Mouse (Mus musculus) midbrain, embryonic 16.5 days (tissue): ENCODE results near the gene Hist1h2be. TPM values are rescaled to one million over a fixed set of nuclear protein-coding genes. Genes with fewer than 3 reads are reported as not detected.
"Not testable (repeated sequence)": the region's sequence is repeated elsewhere in the genome, so short reads cannot be mapped to it uniquely, and the experiment has no call there.

ENCODE experiments used
- ATAC-seq: fragments of 200-750 bp; cut with Nextera tagmentation; 2 replicates; pipeline ENCODE4 v1.8.0; 2017; ENCODE audit warnings: moderate TSS enrichment
- H3K27ac ChIP-seq: fragments of 300-500 bp; sonication (generic); 2 replicates; pipeline ENCODE4 v1.5.1; 2014; ENCODE audit warnings: mild to moderate bottlenecking, low read length, mixed read lengths
- H3K27me3 ChIP-seq: fragments of 300-500 bp; sonication (generic); 2 replicates; pipeline ENCODE4 v1.6.1; 2014; ENCODE audit warnings: low read depth, low read length, mixed read lengths; ENCODE audit not compliant: control insufficient read depth, insufficient read depth
- H3K36me3 ChIP-seq: fragments of 300-500 bp; sonication (generic); 2 replicates; pipeline ENCODE4 v1.6.1; 2014; ENCODE audit warnings: mild to moderate bottlenecking, low read length, moderate library complexity, mixed read lengths; ENCODE audit not compliant: control insufficient read depth, insufficient read depth
- H3K4me1 ChIP-seq: fragments of 300-500 bp; sonication (generic); 2 replicates; pipeline ENCODE4 v1.6.1; 2014; ENCODE audit warnings: mild to moderate bottlenecking, low read length, mixed read lengths; ENCODE audit not compliant: control insufficient read depth, insufficient read depth
- H3K4me2 ChIP-seq: fragments of 300-500 bp; sonication (generic); 2 replicates; pipeline ENCODE4 v1.6.1; 2014; ENCODE audit warnings: mild to moderate bottlenecking, low read length, mixed read lengths
- H3K4me3 ChIP-seq: fragments of 300-500 bp; sonication (generic); 2 replicates; pipeline ENCODE4 v1.5.1; 2014; ENCODE audit warnings: low read depth, mild to moderate bottlenecking, low read length, moderate library complexity, mixed read lengths
- H3K9ac ChIP-seq: fragments of 300-500 bp; sonication (generic); 2 replicates; pipeline ENCODE4 v1.6.1; 2014; ENCODE audit warnings: low read depth, low read length, mixed read lengths
- H3K9me3 ChIP-seq: fragments of 300-500 bp; sonication (generic); replicated peaks from 2 replicates; pipeline ENCODE4 v1.6.1; 2014; ENCODE audit warnings: mild to moderate bottlenecking, low read length, mixed read lengths; ENCODE audit not compliant: control insufficient read depth, poor library complexity, severe bottlenecking
- WGBS: fragments of 180-500 bp; shearing (Covaris S2); extraction: QIAGEN DNeasy Blood & Tissue Kit; methylation state at CpG from one replicate; pipeline ENCODE4 v1.1.7; 2014; 5-methylcytosine and 5-hydroxymethylcytosine counted together
- polyA plus RNA-seq: library from polyadenylated mRNA; unstranded; fragments of >200 nt; fragmentation: Nextera tagmentation; extraction: Ambion mirVana; gene quantifications from 2 replicates; pipeline ENCODE4 v1.2.1, GENCODE M21; 2015

Hist1h2be gene
- polyA plus RNA-seq, 1 experiment from 2014 or later, result 1.0 TPM

DNA sequence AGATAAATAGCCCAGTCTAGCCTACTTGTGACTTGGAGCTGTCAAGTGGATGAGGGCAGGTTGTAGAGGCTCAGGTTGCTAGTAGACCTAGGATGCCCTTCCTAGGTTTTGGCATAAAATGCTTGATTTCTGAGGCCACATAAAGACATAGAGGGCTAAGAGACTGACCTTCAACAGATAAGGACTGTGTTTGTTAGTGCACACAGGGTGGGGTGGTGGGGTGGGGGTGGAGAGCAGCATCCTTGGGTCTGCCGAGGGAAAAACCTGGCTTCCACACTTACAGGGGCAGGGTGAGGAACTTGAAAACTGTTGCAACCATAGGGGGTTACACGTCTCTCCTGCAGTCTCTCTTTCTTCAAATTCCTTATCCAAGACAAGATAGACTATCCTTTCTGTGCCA lies 25.7 kb downstream of the Hist1h2be start:
- Histone ChIP-seq H3K9ac (no peak overlapping the region), H3K4me3 (no peak overlapping the region), H3K36me3 (no peaks in the 10 kb centered on the region), H3K27ac (no peak overlapping the region), H3K4me2 (no peak overlapping the region), H3K9me3 (no peaks in the 10 kb centered on the region), H3K4me1 (no peaks in the 10 kb centered on the region), H3K27me3 (no peaks in the 10 kb centered on the region)
- ATAC-seq, result no peak
- 83% methylated on average over 2 of the region's 2 CpGs for WGBS

DNA sequence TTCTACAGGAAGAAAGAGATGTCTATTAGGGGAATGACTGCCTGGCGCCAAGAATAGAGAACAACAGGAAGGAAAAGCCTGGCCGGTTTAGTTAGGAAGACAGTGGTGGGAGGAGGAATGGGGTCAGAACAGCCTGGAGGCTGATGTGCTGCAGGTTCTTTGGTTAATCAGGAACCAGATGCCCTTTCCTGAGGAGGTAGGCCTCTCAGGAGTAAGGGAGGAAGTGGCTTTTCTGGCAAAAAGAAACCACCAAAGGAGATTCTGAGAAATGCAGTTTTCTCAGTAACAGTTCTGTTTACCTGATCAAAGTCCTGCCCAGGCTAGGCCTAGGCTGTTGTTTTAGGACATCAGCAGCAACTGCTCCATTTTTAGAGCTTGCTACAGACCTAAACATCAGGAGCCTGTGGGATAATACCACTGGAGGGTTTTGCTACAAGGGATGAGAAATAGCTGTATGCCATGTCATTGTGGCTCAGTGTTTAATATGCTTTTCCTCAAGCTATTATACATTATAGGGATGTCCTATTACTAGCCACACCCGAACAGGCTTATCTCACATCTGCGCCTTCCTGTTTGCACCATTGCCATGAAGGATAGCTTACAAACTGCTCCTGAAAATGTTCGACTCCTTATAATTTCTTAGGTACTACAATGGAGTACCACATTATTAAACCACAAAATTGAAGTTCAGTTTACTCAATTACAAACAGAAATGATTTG lies 27.7 kb downstream of the Hist1h2be start:
- Histone ChIP-seq H3K9me3 (no peaks in the 10 kb centered on the region), H3K4me1 (no peaks in the 10 kb centered on the region), H3K9ac (no peak overlapping the region), H3K36me3 (no peaks in the 10 kb centered on the region), H3K4me3 (no peak overlapping the region), H3K27ac (no peak overlapping the region), H3K4me2 (no peak overlapping the region), H3K27me3 (no peaks in the 10 kb centered on the region)
- WGBS, result 91% methylated on average over 5 of the region's 5 CpGs
- ATAC-seq, result no peak

DNA sequence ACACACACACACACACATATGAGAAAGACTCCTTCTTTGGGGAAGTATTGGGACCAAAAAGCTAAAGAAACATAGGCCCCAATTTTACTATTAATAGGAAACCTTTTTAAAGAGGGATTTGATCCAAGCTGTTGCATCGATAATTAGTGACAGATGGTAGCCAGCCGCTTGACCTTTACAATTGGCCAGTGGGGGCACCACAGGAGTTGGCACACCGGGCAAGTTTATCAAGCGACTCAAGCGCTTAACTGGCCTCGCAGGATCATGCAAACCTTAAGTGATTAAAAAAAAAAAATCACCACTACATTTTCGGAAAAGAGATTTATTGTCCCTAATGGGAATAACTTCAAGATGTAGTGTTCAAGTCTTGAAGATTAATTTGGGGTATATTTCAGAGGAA lies 28.3 kb downstream of the Hist1h2be start:
- Histone ChIP-seq H3K27me3 (no peaks in the 10 kb centered on the region), H3K4me2 (no peak overlapping the region), H3K4me1 (no peaks in the 10 kb centered on the region), H3K9me3 (no peaks in the 10 kb centered on the region), H3K27ac (no peak overlapping the region), H3K9ac (no peak overlapping the region), H3K4me3 (no peak overlapping the region), H3K36me3 (no peaks in the 10 kb centered on the region)
- ATAC-seq, result no peak
- 85% methylated on average over 7 of the region's 7 CpGs for WGBS

- H3K27ac ChIP-seq, H3K4me3 ChIP-seq, H3K9me3 ChIP-seq, H3K4me2 ChIP-seq, H3K4me1 ChIP-seq, ATAC-seq, H3K36me3 ChIP-seq, H3K9ac ChIP-seq, H3K27me3 ChIP-seq: not testable (repeated sequence)
- WGBS, result 90% methylated on average over 7 of the region's 7 CpGs
Observed at GRCm38 (mm10) chr13:23591886-23592285, 29.0 kb downstream of the Hist1h2be start.

GRCm38 (mm10) chr13:23591206-23591605 lies 29.7 kb downstream of the Hist1h2be start:
- no peak overlapping the region for H3K4me3 ChIP-seq
- no peak overlapping the region for H3K27ac ChIP-seq
- no peak overlapping the region for H3K9ac ChIP-seq
- peaks cover 5% of the 10 kb centered on the region for H3K4me1 ChIP-seq
- WGBS, result 97% methylated on average over 7 of the region's 7 CpGs
- H3K9me3 ChIP-seq, result no peaks in the 10 kb centered on the region
- H3K36me3 ChIP-seq, result no peaks in the 10 kb centered on the region
- ATAC-seq, result no peak
- H3K4me2 ChIP-seq, result no peak overlapping the region
- H3K27me3 ChIP-seq, result no peaks in the 10 kb centered on the region

DNA sequence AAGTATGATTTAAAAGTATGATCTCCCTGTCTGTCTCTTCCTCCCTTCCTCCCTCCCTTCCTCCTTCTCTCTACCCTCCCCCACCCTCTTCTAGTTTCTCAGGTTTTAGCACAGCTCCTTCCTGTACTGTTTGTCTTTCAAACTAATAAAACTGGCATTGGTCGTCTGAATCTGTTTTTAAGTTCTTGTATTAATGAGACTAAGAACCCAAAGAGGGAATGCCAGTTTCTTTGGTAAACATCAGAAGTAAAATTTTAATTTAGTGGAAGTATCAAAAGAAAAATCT lies 34.0 kb downstream of the Hist1h2be start:
- peak overlapping the region; percentile 54 for H3K4me2 ChIP-seq
- no peak for ATAC-seq
- no peaks in the 10 kb centered on the region for H3K36me3 ChIP-seq
- no peak overlapping the region; the same call in 1 of the 2 replicates for H3K27ac ChIP-seq
- H3K9me3 ChIP-seq, result no peaks in the 10 kb centered on the region
- peaks cover 22% of the 10 kb centered on the region for H3K4me1 ChIP-seq
- H3K27me3 ChIP-seq, result no peaks in the 10 kb centered on the region
- no peak overlapping the region for H3K4me3 ChIP-seq
- H3K9ac ChIP-seq, result no peak overlapping the region
- 3% methylated on average over 1 of the region's 1 CpGs for WGBS

DNA sequence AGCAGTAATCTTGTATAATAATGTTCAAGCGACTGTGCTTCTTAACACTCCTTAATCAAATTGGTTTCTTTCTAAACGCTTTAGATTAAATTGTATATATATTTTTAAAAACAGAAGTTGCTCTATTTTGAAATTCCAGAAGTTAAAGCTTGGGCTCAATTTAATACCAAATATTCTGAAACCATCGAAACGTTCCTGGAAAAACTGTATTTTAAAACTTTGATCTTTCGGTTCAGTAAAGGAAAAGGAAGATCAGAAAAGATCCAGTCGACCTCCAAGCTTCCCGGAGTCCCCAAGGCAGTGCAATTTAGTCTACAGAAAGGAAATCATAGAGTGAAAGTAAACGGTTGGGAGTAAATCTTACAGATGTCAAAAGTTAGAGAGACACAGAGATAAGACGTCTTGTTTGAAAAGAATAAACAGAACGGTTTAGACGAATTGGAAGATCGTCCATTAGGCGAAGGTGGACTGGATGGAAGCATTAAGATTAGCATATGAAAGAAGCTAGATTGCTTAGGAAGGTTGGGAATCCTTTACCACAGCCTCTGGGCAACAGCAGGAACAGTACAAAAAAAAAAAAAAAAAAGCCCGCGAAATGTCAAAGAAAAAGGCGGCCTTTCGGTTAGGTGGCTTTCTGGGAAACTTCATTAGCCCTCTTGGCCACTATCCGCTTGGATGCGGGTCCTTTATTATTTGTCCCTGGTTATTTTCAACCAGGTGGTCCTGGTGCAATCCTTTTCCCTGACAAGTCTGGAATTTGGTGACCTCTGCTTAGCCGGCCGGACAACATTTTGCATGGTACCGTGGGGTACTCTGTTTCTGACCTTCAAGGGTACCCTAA lies 34.6 kb downstream of the Hist1h2be start:
- 2% methylated on average over 22 of the region's 22 CpGs for WGBS
- peaks cover 24% of the 10 kb centered on the region for H3K4me1 ChIP-seq
- no peaks in the 10 kb centered on the region for H3K9me3 ChIP-seq
- H3K4me2 ChIP-seq, result peak overlapping the region; percentile 91
- ATAC-seq, result no peak
- H3K27ac ChIP-seq, result peak overlapping the region; percentile 60
- peak overlapping the region; percentile 28; the same call in 1 of the 2 replicates for H3K9ac ChIP-seq
- H3K4me3 ChIP-seq, result peak overlapping the region; percentile 24
- no peaks in the 10 kb centered on the region for H3K36me3 ChIP-seq
- H3K27me3 ChIP-seq, result no peaks in the 10 kb centered on the region

DNA sequence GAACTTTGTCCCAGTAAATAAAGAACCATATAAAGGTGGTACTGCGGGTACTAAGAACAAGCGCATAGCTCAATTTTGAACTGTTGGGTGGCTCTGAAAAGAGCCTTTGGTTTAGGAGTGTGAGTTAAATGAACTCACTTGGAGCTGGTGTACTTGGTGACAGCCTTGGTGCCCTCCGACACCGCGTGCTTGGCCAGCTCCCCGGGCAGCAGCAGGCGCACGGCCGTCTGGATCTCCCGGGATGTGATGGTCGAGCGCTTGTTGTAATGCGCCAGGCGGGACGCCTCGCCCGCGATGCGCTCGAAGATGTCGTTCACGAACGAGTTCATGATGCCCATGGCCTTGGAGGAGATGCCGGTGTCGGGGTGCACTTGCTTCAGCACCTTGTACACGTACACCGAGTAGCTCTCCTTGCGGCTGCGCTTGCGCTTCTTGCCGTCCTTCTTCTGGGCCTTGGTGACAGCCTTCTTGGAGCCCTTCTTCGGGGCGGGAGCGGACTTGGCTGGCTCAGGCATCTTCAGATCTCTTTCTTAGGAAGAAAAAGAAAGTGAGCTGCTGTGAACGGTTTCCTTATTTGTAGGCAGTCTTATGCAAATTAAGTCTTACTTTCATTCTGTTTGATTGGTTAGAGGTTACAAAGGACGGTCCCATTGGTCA lies 35.4 kb downstream of the Hist1h2be start:
- not testable (repeated sequence) for H3K36me3 ChIP-seq
- ATAC-seq, result peak; percentile 91

DNA sequence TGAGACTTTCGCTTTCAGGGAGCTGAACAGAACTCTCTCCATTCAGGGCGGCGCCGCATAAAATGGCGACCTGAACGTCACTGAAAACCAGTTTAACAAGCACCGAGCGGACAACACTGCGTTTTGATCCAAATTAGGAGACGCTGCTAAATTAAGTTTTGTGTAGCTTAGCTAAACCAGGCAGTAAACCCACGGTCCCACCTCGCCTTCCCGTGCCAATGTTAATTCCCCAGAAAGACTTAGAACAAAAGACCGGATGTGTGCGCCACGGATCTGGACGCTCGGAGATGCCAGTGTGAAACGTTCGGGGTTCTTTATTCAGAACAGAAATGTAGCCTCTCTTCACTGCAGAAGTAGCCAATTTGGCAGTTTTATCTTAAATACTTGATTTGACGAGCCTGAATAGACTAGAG lies 35.9 kb downstream of the Hist1h2be start:
- Histone ChIP-seq H3K4me2 (peak overlapping the region; percentile 91), H3K36me3 (no peaks in the 10 kb centered on the region), H3K27me3 (no peaks in the 10 kb centered on the region), H3K27ac (peak overlapping the region; percentile 94), H3K9me3 (no peaks in the 10 kb centered on the region), H3K4me3 (peak overlapping the region; percentile 54), H3K4me1 (peaks cover 26% of the 10 kb centered on the region), H3K9ac (peak overlapping the region; percentile 71)
- no peak for ATAC-seq
- WGBS, result under 1% methylated on average over 21 of the region's 21 CpGs

More for the DNA sequence above, 35.4 kb downstream of the Hist1h2be start:
- Histone ChIP-seq H3K4me3 (peak overlapping the region; percentile 54), H3K4me1 (peaks cover 26% of the 10 kb centered on the region), H3K4me2 (peak overlapping the region; percentile 91), H3K9ac (peak overlapping the region; percentile 71), H3K27ac (peak overlapping the region; percentile 94)
- H3K27me3 ChIP-seq, H3K9me3 ChIP-seq: not testable (repeated sequence)
- WGBS, result 0% methylated on average over 15 of the region's 36 CpGs
